Mouse (Mus musculus): ENCODE results near the gene Ly6f.
A peak's percentile ranks its signal among the peaks of the same experiment; 100 is the strongest.
"Not testable (repeated sequence)": the region's sequence is repeated elsewhere in the genome, so short reads cannot be mapped to it uniquely, and the experiment has no call there.

The Ly6f gene

GRCm38 (mm10) chr15:75268121-75268520 is at the start of gene Ly6f:
TSS of gene Ly6f (plus strand) at chr15:75268421.
- DNase-seq (ENCODE audit: low read depth, low spot score) = no peak

- no peak for DNase-seq (ENCODE audit: low read depth, low spot score)
Measured at GRCm38 (mm10) chr15:75221942-75222341, 46.3 kb upstream of the Ly6f start.

GRCm38 (mm10) chr15:75237736-75238288 is 30.4 kb upstream of the Ly6f start:
- no peak for DNase-seq (ENCODE audit: low read depth, low spot score)

GRCm38 (mm10) chr15:75240558-75240957 is 27.7 kb upstream of the Ly6f start:
- DNase-seq (ENCODE audit: low read depth, low spot score) = no peak

GRCm38 (mm10) chr15:75242756-75243640 is 25.2 kb upstream of the Ly6f start:
- DNase-seq (ENCODE audit: low read depth, low spot score) = no peak

- DNase-seq (ENCODE audit: low read depth, low spot score) = no peak
Measured at GRCm38 (mm10) chr15:75254671-75255070, 13.6 kb upstream of the Ly6f start.

GRCm38 (mm10) chr15:75265863-75266262 is 2.4 kb upstream of the Ly6f start:
- peak; percentile 48 for DNase-seq (ENCODE audit: low read depth, low spot score)

- DNase-seq (ENCODE audit: low read depth, low spot score) = no peak
Measured at GRCm38 (mm10) chr15:75266626-75267025, 1.6 kb upstream of the Ly6f start.

- DNase-seq (ENCODE audit: low read depth, low spot score) = no peak
Measured at GRCm38 (mm10) chr15:75268916-75269829, 952 bp downstream of the Ly6f start.

GRCm38 (mm10) chr15:75270169-75270568 is 1.9 kb downstream of the Ly6f start:
- DNase-seq (ENCODE audit: low read depth, low spot score) = peak; percentile 90

- DNase-seq (ENCODE audit: low read depth, low spot score) = peak; percentile 74
Measured at GRCm38 (mm10) chr15:75270691-75271362, 2.6 kb downstream of the Ly6f start.

- peak; percentile 67 for DNase-seq (ENCODE audit: low read depth, low spot score)
Measured at GRCm38 (mm10) chr15:75271426-75271825, 3.2 kb downstream of the Ly6f start.

- peak; percentile 54 for DNase-seq (ENCODE audit: low read depth, low spot score)
Measured at GRCm38 (mm10) chr15:75271891-75272290, 3.7 kb downstream of the Ly6f start.

GRCm38 (mm10) chr15:75281991-75282390 is 13.8 kb downstream of the Ly6f start:
- not testable (repeated sequence) for DNase-seq (ENCODE audit: low read depth, low spot score)

- DNase-seq (ENCODE audit: low read depth, low spot score) = not testable (repeated sequence)
Measured at GRCm38 (mm10) chr15:75286512-75286911, 18.3 kb downstream of the Ly6f start.

GRCm38 (mm10) chr15:75292377-75292776 is 24.2 kb downstream of the Ly6f start:
- DNase-seq (ENCODE audit: low read depth, low spot score) = peak; percentile 85

- peak; percentile 93 for DNase-seq (ENCODE audit: low read depth, low spot score)
Measured at GRCm38 (mm10) chr15:75293873-75294385, 25.7 kb downstream of the Ly6f start.

GRCm38 (mm10) chr15:75306101-75306500 is 37.9 kb downstream of the Ly6f start:
- no peak for DNase-seq (ENCODE audit: low read depth, low spot score)

GRCm38 (mm10) chr15:75309186-75309585 is 41.0 kb downstream of the Ly6f start:
- no peak for DNase-seq (ENCODE audit: low read depth, low spot score)

- DNase-seq (ENCODE audit: low read depth, low spot score) = no peak
Measured at GRCm38 (mm10) chr15:75309946-75310345, 41.7 kb downstream of the Ly6f start.

GRCm38 (mm10) chr15:75314421-75314820 is 46.2 kb downstream of the Ly6f start:
- DNase-seq (ENCODE audit: low read depth, low spot score) = no peak
